Mouse (Mus musculus) neutrophil, adult 59 days (primary cell): Measurements from ENCODE around the gene Gm10135. TPM values are rescaled to one million over a fixed set of nuclear protein-coding genes. Genes with fewer than 3 reads are reported as not detected.

Source experiments
- total RNA-seq, 2 experiments: library from RNA; stranded (reverse); gene quantifications; 1 replicate in 1 of 2; 2 replicates in 1 of 2; pipeline ENCODE4 v1.2.4; 2023

Gm10135 gene
- total RNA-seq = not detected

DNA sequence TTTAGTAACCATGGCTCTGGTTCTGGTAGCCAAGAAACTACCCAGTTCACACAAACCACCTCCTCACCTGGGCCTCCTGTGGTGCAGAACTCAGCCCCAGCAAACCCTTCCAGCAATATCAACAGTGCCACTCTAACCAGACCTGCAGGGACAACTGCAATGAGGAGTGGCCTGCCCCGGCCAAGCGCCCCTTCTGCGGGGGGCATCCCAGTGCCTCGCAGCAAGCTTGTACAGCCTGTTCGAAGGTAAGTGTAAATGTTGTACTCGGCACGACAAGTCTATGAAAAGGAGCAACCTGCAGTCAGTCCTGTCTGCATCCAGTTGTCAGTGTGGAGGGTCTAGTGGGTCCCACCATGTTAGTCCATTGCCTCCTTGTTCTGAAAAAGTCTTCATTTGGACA, at the start of gene Gm10135:
Gene Gm10135, minus strand, starts transcription at position 101 of the 400 bp plus-strand sequence.

DNA sequence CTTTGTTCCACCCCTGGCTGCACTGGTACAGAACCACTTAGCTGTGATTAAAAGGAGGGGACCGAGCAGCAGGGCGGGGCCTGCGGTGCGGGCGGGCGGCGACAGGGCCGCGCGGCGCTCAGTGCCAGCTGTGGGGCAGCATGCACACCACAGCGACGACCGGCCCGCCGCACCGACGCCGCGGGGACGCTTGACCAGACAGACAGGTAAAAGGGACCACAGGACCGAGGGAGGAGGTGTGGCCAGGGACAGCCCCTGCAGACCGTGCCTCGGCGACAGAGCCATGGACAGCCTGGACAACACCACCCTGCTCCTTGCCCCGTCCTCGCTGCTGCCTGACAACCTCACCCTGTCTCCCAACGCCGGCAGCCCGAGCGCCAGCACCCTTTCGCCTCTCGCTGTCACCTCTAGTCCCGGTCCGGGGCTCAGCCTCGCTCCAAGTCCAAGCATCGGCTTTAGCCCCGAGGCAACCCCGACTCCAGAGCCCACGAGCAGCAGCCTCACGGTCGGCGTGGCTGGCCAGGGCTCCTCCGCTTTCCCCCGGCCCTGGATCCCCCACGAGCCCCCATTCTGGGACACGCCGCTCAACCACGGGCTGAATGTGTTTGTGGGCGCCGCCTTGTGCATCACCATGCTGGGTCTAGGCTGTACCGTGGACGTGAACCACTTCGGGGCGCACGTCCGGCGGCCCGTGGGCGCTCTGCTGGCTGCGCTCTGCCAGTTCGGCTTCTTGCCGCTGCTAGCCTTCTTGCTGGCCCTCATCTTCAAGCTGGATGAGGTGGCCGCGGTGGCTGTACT, 32.5 kb upstream of the Gm10135 start, which contains the start of gene Slc10a4:
Gene Slc10a4, plus strand, starts transcription at position 100 of the 798 bp plus-strand sequence.

Other genes starting within 250 kb of the Gm10135 start
- gene Txk, start 221.9 kb downstream of the Gm10135 start, total RNA-seq = under 1 TPM; 0.68 to 0.78 TPM
- 10 to 100 TPM; 28.2 to 30.8 TPM for gene Tec, start 106.2 kb downstream of the Gm10135 start, total RNA-seq
- 10 to 100 TPM; 85.5 to 93.7 TPM for gene Slain2, start 60.4 kb downstream of the Gm10135 start, total RNA-seq
- not detected for gene Slc10a4, start 32.2 kb upstream of the Gm10135 start, total RNA-seq